Mouse (Mus musculus): ENCODE measurements around the gene Emid1.

GRCm38 (mm10) chr11:5176685-5177084 is 24.6 kb upstream of the Emid1 start:
- no peak for TF ChIP-seq CTCF (conservative IDR thresholded peaks at IDR 0.05; ENCODE audit: low read length)
- no peak for TF ChIP-seq POU5F1 (IDR thresholded peaks at IDR 0.05; ENCODE audit: borderline replicate concordance, low read length)
- no peak for TF ChIP-seq NANOG (IDR thresholded peaks at IDR 0.05; ENCODE audit: borderline replicate concordance, low read length)
